Mouse (Mus musculus) monocyte, adult 2 months (primary cell): ENCODE data around the gene Depp1.

Source experiments
- DNase-seq, 2 experiments: peaks; one replicate each; pipeline ENCODE4 v3.0.0; 2022; ENCODE audit warnings: low spot score in 2 of 2, low read depth in 1 of 2

Depp1 gene

GRCm38 (mm10) chr6:116677321-116677720 lies 26.9 kb downstream of the Depp1 start:
- DNase-seq, result no peak

- DNase-seq, result peak; percentile 77 to 85
Observed at GRCm38 (mm10) chr6:116679563-116680288, 29.3 kb downstream of the Depp1 start.

DNA sequence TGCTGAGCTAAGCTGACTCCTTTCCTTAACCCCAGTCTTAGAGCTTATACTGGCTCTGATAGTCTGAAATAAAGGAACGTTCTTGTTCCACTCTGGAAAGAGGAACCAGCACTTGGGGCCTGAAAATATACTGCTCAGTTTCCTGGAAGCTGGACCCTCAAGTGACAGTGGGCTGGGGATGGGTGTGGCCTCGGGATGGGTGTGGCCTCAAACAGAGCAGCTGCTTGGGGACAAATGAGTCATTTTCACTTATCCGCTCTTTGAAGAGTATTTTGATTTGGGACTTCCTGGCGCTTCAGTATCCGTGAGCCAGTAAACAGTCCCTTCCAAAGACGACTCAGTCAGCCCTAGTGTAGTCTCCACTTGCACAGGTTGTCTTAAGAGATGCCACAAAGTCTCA lies 31.9 kb downstream of the Depp1 start:
- DNase-seq, result peak; percentile 85 to 89

DNA sequence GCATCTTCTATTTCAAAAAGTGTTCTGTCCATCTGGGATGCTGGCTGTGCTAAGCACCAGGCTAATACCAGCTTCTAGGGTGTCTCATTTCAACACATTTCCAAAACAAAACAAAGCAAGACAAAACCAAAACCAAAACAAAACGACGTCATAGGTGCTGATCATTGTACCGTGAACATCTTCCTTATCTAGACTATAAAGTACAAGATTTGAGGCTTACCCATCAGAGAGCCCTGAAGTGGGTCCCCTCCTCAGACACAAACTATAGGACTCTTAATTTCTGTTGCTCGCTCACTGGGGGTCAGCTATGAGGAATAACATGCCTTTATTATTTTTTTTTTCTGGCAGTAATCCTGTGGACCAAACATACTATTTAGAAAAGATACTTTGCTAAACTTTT lies 43.2 kb downstream of the Depp1 start:
- DNase-seq, result no peak

DNA sequence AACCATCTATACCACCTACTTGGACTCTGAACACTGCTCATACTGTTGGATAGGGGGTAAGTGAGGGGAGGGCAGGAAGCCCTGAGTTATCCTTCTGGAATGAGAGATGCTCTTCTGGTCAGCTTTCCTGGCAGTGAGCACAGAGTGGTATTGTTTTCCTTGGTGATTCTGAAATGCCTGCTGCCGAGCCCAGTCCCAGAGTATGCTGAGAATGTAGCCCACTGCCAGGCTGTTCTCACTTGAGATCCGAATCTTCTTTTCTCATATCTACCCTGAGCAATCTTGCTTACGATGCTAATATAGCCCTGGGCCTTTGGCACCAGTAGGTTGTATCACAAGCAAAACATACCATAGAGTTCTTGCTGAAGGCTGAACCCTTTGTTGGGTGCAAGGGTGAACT lies 43.9 kb downstream of the Depp1 start:
- DNase-seq, result no peak

GRCm38 (mm10) chr6:116697413-116697812 lies 47.0 kb downstream of the Depp1 start:
- no peak for DNase-seq

DNA sequence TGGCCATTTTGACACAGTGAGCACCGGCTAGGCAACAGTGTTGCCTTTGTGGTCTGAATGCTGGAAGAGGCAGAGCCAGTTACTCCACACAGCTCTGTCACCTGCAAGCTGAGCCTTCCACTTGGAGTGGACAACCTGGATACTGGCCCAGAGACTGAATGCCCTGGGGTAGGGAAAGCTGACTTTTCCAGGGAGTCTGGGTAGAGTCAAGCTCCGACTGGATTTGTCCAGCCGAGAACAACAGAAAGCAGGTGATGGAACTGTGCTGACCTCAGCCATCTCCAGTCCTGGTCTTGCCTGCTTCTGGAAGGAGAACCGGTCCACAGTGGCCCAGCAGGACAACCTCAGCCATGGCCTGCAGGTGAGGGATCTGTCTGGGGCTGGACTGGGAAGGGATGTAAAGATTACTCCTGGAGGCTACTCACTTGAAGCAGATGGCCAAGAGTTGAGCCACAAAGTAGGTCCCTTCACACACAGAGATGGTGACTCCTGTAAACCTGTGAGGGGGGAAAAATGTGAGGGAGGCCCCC lies 47.6 kb downstream of the Depp1 start:
- DNase-seq, result no peak

DNA sequence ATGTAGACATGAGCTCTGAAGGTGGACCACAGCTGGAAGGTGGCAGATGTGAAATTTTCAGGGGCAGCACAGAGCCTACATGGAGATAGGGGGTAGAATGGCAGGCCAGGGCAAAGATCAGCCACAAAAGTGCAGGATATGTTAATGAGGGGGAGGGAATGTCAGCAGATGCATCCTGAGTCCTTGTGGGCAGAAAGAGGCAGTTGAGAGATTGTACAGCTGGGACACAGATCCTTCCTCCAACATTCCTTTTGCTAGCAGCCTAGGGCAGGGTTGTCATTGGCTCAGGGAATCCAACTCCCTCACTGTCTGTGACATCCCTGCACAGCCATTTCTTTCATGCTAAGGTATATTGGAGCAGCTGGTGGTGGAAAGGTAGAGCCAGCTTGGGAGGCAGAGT lies 50.4 kb downstream of the Depp1 start:
- DNase-seq, result no peak
